ENCODE assay signal across 22 mouse cellular contexts in genomic region chr16:21610473-21610872, GRCm38 (mm10).
"Had no signal": no experiment of that assay in that cellular context is flagged by ENCODE, and none has a peak within 500 bp of the region (broad histone marks: within the 10 kb centered on the region; RNA-seq: fewer than 3 reads in every experiment).

No protein-coding gene starts in this region.

- H3K27ac ChIP-seq: hindbrain, embryonic 13.5 days; hindbrain, embryonic 15.5 days; hindbrain, postnatal 0 days; kidney, embryonic 15.5 days; kidney, postnatal 0 days; limb, embryonic 13.5 days; limb, embryonic 15.5 days; liver, embryonic 12.5 days; liver, embryonic 14.5 days had no signal

- DNase-seq: gastrocnemius, postnatal 14 days; gastrocnemius, postnatal 36 days; heart, adult 18-20 months; heart, postnatal 10 days; heart, postnatal 36 days; kidney, adult 11 months; kidney, adult 2 months; kidney, adult 9 months; kidney, postnatal 14 days; kidney, postnatal 36 days; layer of hippocampus, postnatal 36 days; left cerebral cortex, postnatal 4 days had no signal

- H3K4me3 ChIP-seq: heart, embryonic 12.5 days; hindbrain, embryonic 13.5 days; hindbrain, embryonic 15.5 days; kidney, embryonic 15.5 days; limb, embryonic 13.5 days; limb, embryonic 15.5 days; liver, embryonic 12.5 days had no signal
